Mouse (Mus musculus) stomach, postnatal 0 days (tissue): Measurements from ENCODE around the gene Ldb3. TPM values are rescaled to one million over a fixed set of nuclear protein-coding genes. Genes with fewer than 3 reads are reported as not detected.

ENCODE experiments used
- ATAC-seq: fragments of 200-750 bp; cut with Nextera tagmentation; 2 replicates; pipeline ENCODE4 v1.8.0; 2017; ENCODE audit not compliant: low FRiP score, low TSS enrichment
- DNase-seq: peaks from one replicate; pipeline ENCODE4 v3.0.0-alpha.2; 2016; ENCODE audit warnings: low spot score
- H3K27ac ChIP-seq: fragments of 300-500 bp; sonication (generic); replicated peaks from 2 replicates; pipeline ENCODE4 v1.5.1; 2014; ENCODE audit warnings: mild to moderate bottlenecking, control low read depth
- H3K27me3 ChIP-seq: fragments of 300-500 bp; sonication (generic); 2 replicates; pipeline ENCODE4 v1.6.1; 2014; ENCODE audit warnings: low read length; ENCODE audit not compliant: control insufficient read depth, insufficient read depth
- H3K36me3 ChIP-seq: fragments of 300-500 bp; sonication (generic); 2 replicates; pipeline ENCODE4 v1.6.1; 2014; ENCODE audit warnings: low read length, mixed read lengths; ENCODE audit not compliant: control insufficient read depth, insufficient read depth
- H3K4me1 ChIP-seq: fragments of 300-500 bp; sonication (generic); replicated peaks from 2 replicates; pipeline ENCODE4 v1.6.1; 2014; ENCODE audit warnings: antibody characterized with exemption; ENCODE audit not compliant: control insufficient read depth, insufficient read depth
- H3K4me2 ChIP-seq: fragments of 300-500 bp; sonication (generic); replicated peaks from 2 replicates; pipeline ENCODE4 v1.6.1; 2014; ENCODE audit warnings: low read depth, mild to moderate bottlenecking, control low read depth, moderate library complexity
- H3K4me3 ChIP-seq: fragments of 300-500 bp; sonication (generic); 2 replicates; pipeline ENCODE4 v1.5.1; 2014; ENCODE audit warnings: low read depth, low read length, control low read depth
- H3K9ac ChIP-seq: fragments of 300-500 bp; sonication (generic); 2 replicates; pipeline ENCODE4 v1.6.1; 2014; ENCODE audit warnings: mild to moderate bottlenecking, low read length, control low read depth, mixed read lengths
- H3K9me3 ChIP-seq: fragments of 300-500 bp; sonication (generic); 2 replicates; pipeline ENCODE4 v1.6.1; 2016; ENCODE audit warnings: low read length; ENCODE audit not compliant: control insufficient read depth
- CTCF ChIP-seq: IDR thresholded peaks from 2 replicates; pipeline ENCODE4 v1.5.1; 2016; ENCODE audit warnings: antibody characterized with exemption, low read depth, mild to moderate bottlenecking, moderate library complexity
- EP300 ChIP-seq: optimal IDR thresholded peaks from 2 replicates; pipeline ENCODE3; 2016; ENCODE audit warnings: antibody characterized with exemption
- WGBS: fragments of 180-500 bp; shearing (Covaris S2); extraction: QIAGEN DNeasy Blood & Tissue Kit; methylation state at CpG from one replicate; pipeline ENCODE4 v1.1.7; 2014; 5-methylcytosine and 5-hydroxymethylcytosine counted together
- polyA plus RNA-seq: library from polyadenylated mRNA; unstranded; fragments of >200 nt; fragmentation: Nextera tagmentation; extraction: Ambion mirVana; gene quantifications from 2 replicates; pipeline ENCODE4 v1.2.1, GENCODE M21; 2015

The Ldb3 gene
- polyA plus RNA-seq, 1 experiment from 2014 or later = 1.7 TPM

DNA sequence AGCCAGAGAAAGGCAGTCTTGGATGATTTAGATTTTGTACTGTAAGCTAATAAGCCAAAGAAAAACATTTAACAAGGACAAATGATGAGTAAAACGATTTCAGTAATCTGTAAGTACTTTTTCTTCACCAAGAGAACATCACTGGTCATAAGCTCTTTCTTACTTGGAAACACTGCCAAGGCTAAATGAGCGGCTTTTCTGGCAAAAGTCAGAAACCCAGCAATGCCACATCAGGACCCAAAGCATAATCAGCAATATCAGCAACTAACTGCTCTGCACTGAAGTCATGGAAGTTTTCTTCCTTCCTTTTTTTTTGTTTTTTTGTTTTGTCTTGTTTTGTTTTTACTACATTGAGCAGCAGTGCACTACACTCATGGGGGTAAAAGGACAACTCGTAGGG lies 91.1 kb downstream of the Ldb3 start:
- no peaks in the 10 kb centered on the region for H3K9me3 ChIP-seq
- ATAC-seq (no peak), DNase-seq (no peak)
- no peaks in the 10 kb centered on the region for H3K36me3 ChIP-seq
- WGBS = 47% methylated on average over 3 of the region's 3 CpGs
- no peak overlapping the region for H3K4me2 ChIP-seq
- no peaks in the 10 kb centered on the region; the same call in 1 of the 2 replicates for H3K4me1 ChIP-seq
- H3K27me3 ChIP-seq = no peaks in the 10 kb centered on the region
- H3K4me3 ChIP-seq = no peak overlapping the region
- no peak overlapping the region for H3K9ac ChIP-seq
- no peak overlapping the region for H3K27ac ChIP-seq
- TF ChIP-seq CTCF (no peak), EP300 (no peak)

DNA sequence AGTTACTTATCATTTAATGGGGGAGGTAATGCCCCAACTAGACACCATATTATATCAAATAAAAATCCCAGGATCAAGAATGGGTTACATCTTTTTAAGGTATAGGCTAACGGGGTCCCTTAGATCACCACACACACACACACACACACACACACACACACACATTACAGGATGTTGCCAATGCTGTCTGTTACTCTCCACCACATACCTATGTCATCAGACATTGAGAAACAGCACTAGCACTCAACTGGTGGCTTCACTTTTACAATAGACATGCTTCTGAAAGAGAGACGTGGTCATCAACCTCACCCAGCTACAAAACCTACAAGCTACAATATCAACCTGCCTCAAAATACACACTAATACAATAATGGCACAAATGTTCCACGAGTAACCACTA lies 94.8 kb downstream of the Ldb3 start:
- no peaks in the 10 kb centered on the region for H3K4me1 ChIP-seq
- no peak overlapping the region for H3K9ac ChIP-seq
- H3K27ac ChIP-seq = no peak overlapping the region
- 75% methylated on average over 3 of the region's 3 CpGs for WGBS
- no peaks in the 10 kb centered on the region for H3K9me3 ChIP-seq
- DNase-seq (no peak), ATAC-seq (no peak)
- TF ChIP-seq EP300 (no peak), CTCF (no peak)
- no peaks in the 10 kb centered on the region for H3K36me3 ChIP-seq
- H3K27me3 ChIP-seq = no peaks in the 10 kb centered on the region
- no peak overlapping the region for H3K4me3 ChIP-seq
- no peak overlapping the region for H3K4me2 ChIP-seq

DNA sequence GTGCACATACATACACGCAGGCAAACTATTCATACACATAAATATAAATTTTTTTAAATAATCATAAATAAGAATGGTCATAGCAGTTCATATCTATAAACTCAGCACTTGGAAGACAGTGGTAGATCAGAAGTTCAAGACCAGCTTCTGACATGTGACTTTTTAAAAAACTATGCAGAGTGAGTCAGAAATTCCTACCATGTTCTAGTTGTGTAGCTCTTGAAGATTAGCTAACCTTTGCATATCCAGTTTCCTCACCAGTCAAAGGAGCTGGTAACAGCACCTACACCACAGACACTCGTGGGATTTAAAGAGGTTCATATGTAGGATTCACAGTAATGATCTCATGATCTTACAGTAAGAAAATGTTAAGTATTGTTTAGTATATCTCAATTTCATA lies 95.8 kb downstream of the Ldb3 start:
- Histone ChIP-seq H3K4me3 (no peak overlapping the region), H3K9me3 (no peaks in the 10 kb centered on the region), H3K27ac (no peak overlapping the region), H3K27me3 (no peaks in the 10 kb centered on the region), H3K36me3 (no peaks in the 10 kb centered on the region), H3K4me1 (no peaks in the 10 kb centered on the region), H3K4me2 (no peak overlapping the region), H3K9ac (no peak overlapping the region)
- ATAC-seq = no peak
- TF ChIP-seq CTCF = no peak
- no peak for DNase-seq
- WGBS = 67% methylated on average over 2 of the region's 2 CpGs

DNA sequence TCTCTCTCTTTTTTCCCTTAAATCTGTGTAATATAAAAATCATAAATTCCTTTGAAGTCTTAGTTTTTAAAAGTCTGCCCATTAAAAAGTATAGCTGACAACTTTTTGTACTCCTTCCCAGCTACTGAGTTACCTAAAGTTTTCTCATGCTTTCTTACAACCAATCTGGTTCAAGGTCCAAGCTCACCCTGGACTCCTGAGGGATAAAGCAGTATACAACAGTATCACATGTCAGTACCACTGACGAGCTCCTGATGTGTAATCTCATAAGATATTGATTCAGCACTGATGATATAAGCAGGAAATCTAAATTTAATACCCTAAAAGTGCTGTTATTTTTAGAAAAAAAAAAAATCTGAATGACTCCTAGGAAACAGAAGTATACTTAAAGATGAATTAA lies 97.5 kb downstream of the Ldb3 start:
- WGBS = 47% methylated on average over 1 of the region's 1 CpGs
- no peaks in the 10 kb centered on the region for H3K9me3 ChIP-seq
- no peaks in the 10 kb centered on the region for H3K4me1 ChIP-seq
- no peak overlapping the region for H3K4me3 ChIP-seq
- H3K27ac ChIP-seq = no peak overlapping the region
- TF ChIP-seq EP300 = no peak
- TF ChIP-seq CTCF = no peak
- no peak overlapping the region for H3K9ac ChIP-seq
- DNase-seq (no peak), ATAC-seq (no peak)
- no peak overlapping the region for H3K4me2 ChIP-seq
- no peaks in the 10 kb centered on the region for H3K36me3 ChIP-seq
- H3K27me3 ChIP-seq = no peaks in the 10 kb centered on the region

DNA sequence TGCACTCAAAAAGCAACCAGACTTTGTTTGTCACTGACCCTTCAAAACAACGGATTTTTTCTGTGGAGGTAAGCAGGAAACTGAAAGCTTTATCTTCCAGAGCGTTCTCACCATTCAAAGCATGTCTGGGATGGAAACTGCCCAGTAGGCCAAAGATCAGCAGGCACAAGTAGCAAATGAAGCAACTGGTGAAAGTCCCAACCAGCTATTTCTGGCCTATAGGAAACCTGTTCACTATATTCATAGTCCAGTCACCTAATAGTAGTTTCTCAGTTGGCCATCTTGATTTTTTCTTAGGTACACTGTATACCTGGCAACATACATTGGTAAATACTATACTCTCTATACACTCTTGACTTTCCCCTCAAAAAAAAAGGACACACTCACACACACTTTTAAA lies 98.6 kb downstream of the Ldb3 start:
- no peak overlapping the region for H3K9ac ChIP-seq
- H3K4me2 ChIP-seq = no peak overlapping the region
- no peak overlapping the region for H3K27ac ChIP-seq
- no peak for TF ChIP-seq EP300
- TF ChIP-seq CTCF = no peak
- H3K36me3 ChIP-seq = no peaks in the 10 kb centered on the region
- WGBS = 43% methylated on average over 2 of the region's 2 CpGs
- H3K27me3 ChIP-seq = no peaks in the 10 kb centered on the region
- DNase-seq (no peak), ATAC-seq (peak; percentile 71; the same call in 1 of the 2 replicates)
- no peaks in the 10 kb centered on the region for H3K9me3 ChIP-seq
- H3K4me1 ChIP-seq = 0 out of 2 replicates have a peak, but pooled peaks cover 3% of the 10 kb centered on the region
- H3K4me3 ChIP-seq = no peak overlapping the region

- ATAC-seq (no peak), DNase-seq (no peak)
- Histone ChIP-seq H3K9ac (no peak overlapping the region), H3K27ac (no peak overlapping the region), H3K4me1 (0 out of 2 replicates have a peak, but pooled peaks cover 3% of the 10 kb centered on the region), H3K4me3 (no peak overlapping the region), H3K27me3 (no peaks in the 10 kb centered on the region), H3K36me3 (no peaks in the 10 kb centered on the region), H3K9me3 (no peaks in the 10 kb centered on the region), H3K4me2 (no peak overlapping the region)
- 44% methylated on average over 8 of the region's 8 CpGs for WGBS
- TF ChIP-seq CTCF = peak; percentile 49
- TF ChIP-seq EP300 = no peak
These were observed 102.3 kb downstream of the Ldb3 start for GRCm38 (mm10) chr14:34486169-34486568.
